Mouse (Mus musculus): ENCODE results near the gene Foxl1.

Foxl1 gene

GRCm38 (mm10) chr8:121174178-121174577 lies 46.4 kb downstream of the Foxl1 start:
- no peak for DNase-seq

DNA sequence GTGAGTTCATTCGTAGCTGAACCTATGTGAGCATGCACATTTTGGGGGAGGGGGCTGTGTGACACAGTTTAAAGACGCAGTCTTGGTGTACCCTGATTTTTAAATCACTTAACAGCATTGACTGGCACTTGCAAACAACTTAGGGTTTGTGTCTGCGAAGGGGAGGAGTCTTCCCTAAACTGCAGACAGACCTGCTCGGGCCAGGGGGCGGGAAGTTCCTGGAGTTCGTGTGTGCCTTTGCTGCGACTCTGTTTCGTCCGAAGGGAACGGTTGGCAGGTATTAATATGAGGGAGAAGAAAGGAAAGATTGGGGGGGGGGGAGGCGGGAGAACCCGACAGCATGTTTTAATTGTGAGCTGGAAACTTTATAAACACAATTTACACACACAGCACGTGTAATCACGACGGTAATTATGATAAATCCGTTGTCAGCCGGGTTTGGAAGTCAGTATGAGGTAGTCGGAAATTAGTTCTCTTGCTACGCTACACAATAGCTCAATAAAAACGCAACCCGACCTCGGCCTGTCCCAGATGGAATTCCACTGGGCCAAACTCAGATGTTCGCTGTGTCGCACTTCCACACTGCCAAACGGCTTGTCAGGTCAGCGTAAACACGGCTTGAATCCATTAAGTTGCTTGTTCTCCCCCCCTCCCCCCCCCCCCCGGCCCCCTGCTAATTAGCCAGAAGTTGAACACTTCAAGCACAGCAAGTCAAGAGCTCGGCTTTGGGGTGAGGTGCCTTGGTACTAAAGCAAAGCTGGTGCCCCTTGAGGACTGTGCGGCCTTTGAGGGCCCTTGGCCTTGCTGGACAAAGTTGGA lies 47.2 kb downstream of the Foxl1 start:
- DNase-seq: no peak

DNA sequence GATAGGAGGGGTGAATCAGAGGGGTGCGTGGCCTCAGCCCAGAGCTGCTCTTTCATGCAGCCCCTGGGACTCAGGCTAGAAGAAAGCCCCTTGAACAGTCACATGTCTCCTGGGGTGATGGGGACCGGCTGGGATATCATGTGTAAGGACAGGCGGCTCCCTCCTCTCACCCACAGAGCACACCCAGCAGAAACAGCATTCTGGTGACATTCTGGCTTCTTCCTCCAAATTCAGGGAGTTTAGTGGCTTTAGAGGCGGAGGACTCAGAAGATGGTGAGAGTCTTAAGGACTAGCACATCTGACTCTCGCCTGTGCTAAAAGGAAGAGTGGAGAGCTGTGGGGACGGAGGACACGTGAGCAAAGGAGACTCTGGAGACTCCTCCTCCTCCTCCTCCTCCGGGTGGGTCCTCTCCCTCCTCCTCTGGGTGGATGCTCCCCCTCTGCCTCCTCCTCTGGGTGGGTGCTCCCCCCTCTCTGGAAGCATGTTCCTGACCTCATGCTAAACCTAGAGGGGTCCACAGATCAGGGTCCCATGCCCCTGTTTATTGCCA lies 47.9 kb downstream of the Foxl1 start:
- no peak for DNase-seq

DNA sequence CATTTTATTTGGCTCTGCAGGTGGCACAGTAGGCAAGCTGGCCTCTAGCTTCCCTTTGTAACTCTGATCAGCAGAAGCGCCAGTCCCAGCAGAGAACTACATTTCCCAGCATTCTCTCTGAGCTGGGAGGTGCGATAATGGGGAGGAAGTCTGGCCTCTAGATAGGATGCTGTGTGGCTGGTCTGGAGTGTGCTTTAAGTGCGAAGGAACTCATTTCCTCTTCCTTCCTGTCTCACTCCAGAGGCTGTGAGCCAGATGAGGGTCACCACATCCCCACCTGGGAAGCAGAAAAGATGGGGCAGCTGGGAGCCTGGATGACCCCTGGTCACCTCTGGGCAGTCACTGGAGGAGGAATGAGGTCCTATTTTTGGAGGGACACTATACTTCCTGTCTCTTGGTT lies 48.6 kb downstream of the Foxl1 start:
- DNase-seq: no peak

Measured in right cerebral cortex, postnatal 25 days (tissue).